ENCODE assay signal across 13 mouse cellular contexts in the genomic region with DNA sequence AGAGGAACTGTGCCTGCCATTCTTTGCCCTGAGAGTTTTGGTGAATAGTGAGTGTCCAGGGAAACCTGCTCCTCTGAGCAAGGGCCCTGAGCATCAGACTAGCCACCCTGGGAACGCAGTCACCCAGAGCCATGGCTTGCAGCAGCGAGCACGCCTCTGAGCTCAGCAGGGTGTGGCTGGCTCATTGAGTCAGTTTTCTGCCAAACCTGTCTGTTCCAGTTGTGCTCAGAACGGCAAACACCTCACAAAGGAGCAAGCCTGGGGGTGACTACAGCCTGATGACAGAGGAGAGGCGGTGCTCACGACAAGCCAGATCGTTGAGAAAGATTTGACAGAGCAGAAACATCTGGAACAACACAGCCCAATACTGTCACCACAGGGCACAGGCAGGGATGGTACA. TPM values are rescaled to one million over a fixed set of nuclear protein-coding genes. Genes with fewer than 3 reads are reported as not detected.
DNase-seq lines count a peak whose midpoint lies in the region.
"Had no signal": no experiment of that assay in that cellular context is flagged by ENCODE, and none has a peak within 500 bp of the region (broad histone marks: within the 10 kb centered on the region; RNA-seq: fewer than 3 reads in every experiment).

No protein-coding gene starts in this region.

- H3K4me3 ChIP-seq in limb, embryonic 10.5 days: no peak overlapping the region
- H3K4me3 ChIP-seq: heart, embryonic 15.5 days; midbrain, embryonic 13.5 days; neural tube, embryonic 12.5 days had no signal

- no peaks in the 10 kb centered on the region for H3K9me3 ChIP-seq in limb, embryonic 10.5 days (replicated peaks)
- H3K9me3 ChIP-seq: heart, embryonic 15.5 days; midbrain, embryonic 13.5 days; neural tube, embryonic 12.5 days had no signal

- 39% methylated on average over 7 of the region's 7 CpGs for WGBS in limb, embryonic 10.5 days

- peak; percentile 26 for DNase-seq in kidney, adult 11 months
- DNase-seq in kidney, postnatal 36 days: no peak
- peak; percentile 64 to 78 for DNase-seq in urinary bladder, postnatal 36 days (ENCODE audit: low spot score in 2 of 2)
- no peak for DNase-seq in urinary bladder, postnatal 10 days (ENCODE audit: low spot score)
- DNase-seq in limb, embryonic 10.5 days (ENCODE audit: low spot score): no peak
- DNase-seq in cerebellum, adult 11-12 months: no peak
- no peak for DNase-seq in Muller cell, postnatal 12 days (ENCODE audit: inconsistent ontology term)
- DNase-seq in layer of hippocampus, adult 8-10 months (ENCODE audit: low spot score in 2 of 2): no peak
- DNase-seq: cerebellum, postnatal 36 days; gastrocnemius, postnatal 25 days had no signal

- peaks cover 83% of the 10 kb centered on the region for H3K4me1 ChIP-seq in limb, embryonic 10.5 days

- H3K27ac ChIP-seq in limb, embryonic 10.5 days: peak overlapping the region; percentile 83
- H3K27ac ChIP-seq: heart, embryonic 15.5 days; midbrain, embryonic 13.5 days; neural tube, embryonic 12.5 days had no signal

- H3K27me3 ChIP-seq in limb, embryonic 10.5 days (ENCODE audit: low read depth, poor library complexity, severe bottlenecking): no peaks in the 10 kb centered on the region

- no peaks in the 10 kb centered on the region for H3K36me3 ChIP-seq in limb, embryonic 10.5 days
- H3K36me3 ChIP-seq: heart, embryonic 15.5 days; midbrain, embryonic 13.5 days; neural tube, embryonic 12.5 days had no signal

RNA-seq across cellular contexts. Expression of a gene that starts 14.7 kb away (rescaled TPM):
- polyA plus RNA-seq in limb, embryonic 10.5 days (2016; fragmentation: Nextera tagmentation; extraction: Ambion mirVana): 157 and 188 TPM in 2 replicates
- 100 to 1,000 TPM; 103 to 126 (median 119) TPM for total RNA-seq in layer of hippocampus, adult 8-10 months (2022)

Comparison
In these comparisons a context has a peak if more than half of its experiments do, and no peak if none do; other contexts are left out.
1. DNase-seq: peak in kidney, adult 11 months (single experiment) and urinary bladder, postnatal 36 days (2 of 2); none in kidney, postnatal 36 days (0 of 2), urinary bladder, postnatal 10 days (single experiment), limb, embryonic 10.5 days (single experiment), cerebellum, adult 11-12 months (single experiment), Muller cell, postnatal 12 days (single experiment) and layer of hippocampus, adult 8-10 months (0 of 2).